Mouse (Mus musculus) heart, adult 2 months (tissue): ENCODE measurements around the gene Mtor. TPM values are rescaled to one million over a fixed set of nuclear protein-coding genes. Genes with fewer than 3 reads are reported as not detected.

Experiments
- DNase-seq, 2 experiments: peaks; one replicate each; pipeline ENCODE4 v3.0.0; 2021
- H3K27ac ChIP-seq: fragments of 200-600 bp; 2 replicates; pipeline ENCODE4 v1.8.1; 2022
- H3K27me3 ChIP-seq: fragments of 200-500 bp; 2 replicates; pipeline ENCODE4 v1.6.1; 2012; ENCODE audit warnings: mild to moderate bottlenecking, low read length, inconsistent platforms, mixed read lengths; ENCODE audit not compliant: control insufficient read depth, insufficient read depth
- H3K36me3 ChIP-seq: fragments of 200-500 bp; 2 replicates; pipeline ENCODE4 v1.6.1; 2012; ENCODE audit warnings: low read length, inconsistent platforms; ENCODE audit not compliant: control insufficient read depth, insufficient read depth
- H3K4me1 ChIP-seq: fragments of 200-500 bp; 2 replicates; pipeline ENCODE4 v1.6.1; 2011; ENCODE audit warnings: low read length; ENCODE audit not compliant: control insufficient read depth, insufficient read depth
- H3K4me3 ChIP-seq: fragments of 200-600 bp; 2 replicates; pipeline ENCODE4 v1.8.1; 2022
- H3K79me2 ChIP-seq: fragments of 200-500 bp; replicated peaks from 2 replicates; pipeline ENCODE4 v1.6.1; 2012; ENCODE audit warnings: mild to moderate bottlenecking, inconsistent platforms, low read length, moderate library complexity, mixed read lengths; ENCODE audit not compliant: control insufficient read depth, insufficient read depth
- H3K9ac ChIP-seq: fragments of 200-500 bp; 2 replicates; pipeline ENCODE4 v1.6.1; 2012; ENCODE audit warnings: low read depth, mild to moderate bottlenecking, control low read depth, inconsistent platforms, low read length, mixed read lengths
- CTCF ChIP-seq: fragments of 200-600 bp; IDR thresholded peaks from 2 replicates; pipeline ENCODE4 v1.8.1; 2022; ENCODE audit warnings: antibody characterized with exemption, mild to moderate bottlenecking, moderate library complexity
- EP300 ChIP-seq: fragments of 200-500 bp; IDR thresholded peaks from 2 replicates; pipeline ENCODE4 v1.6.1; 2011; ENCODE audit warnings: low read depth, low read length, control low read depth; ENCODE audit not compliant: insufficient read depth
- POLR2A ChIP-seq: fragments of 200-500 bp; IDR thresholded peaks from 2 replicates; pipeline ENCODE4 v1.6.1; 2011; ENCODE audit warnings: mild to moderate bottlenecking, low read depth, low read length, control low read depth; ENCODE audit not compliant: insufficient read depth
- WGBS: fragments of 180-500 bp; shearing (Covaris S2); methylation state at CpG from one replicate; pipeline ENCODE4 v1.1.7; 2018; 5-methylcytosine and 5-hydroxymethylcytosine counted together
- intact Hi-C: fragments of 180-260 bp; cut with DNase I; formaldehyde crosslinking; loops from one replicate; pipeline ENCODE4 v1.15.1; 2025
- polyA plus RNA-seq: library from polyadenylated mRNA; depleted of rRNA; stranded (reverse); fragments of >200 nt; gene quantifications from 2 replicates; pipeline ENCODE4 v1.2.3, GENCODE M21; 2012
- total RNA-seq, 2 experiments: library from RNA; stranded (reverse); gene quantifications; 2 replicates each; pipeline ENCODE4 v1.2.3; 2021

Mtor gene
- total and polyA plus RNA-seq, 3 experiments = 18.6 to 49.7 (median 40.9) TPM

- Histone ChIP-seq H3K4me1 (no peaks in the 10 kb centered on the region), H3K27me3 (no peaks in the 10 kb centered on the region), H3K4me3 (no peak overlapping the region), H3K9ac (no peak overlapping the region), H3K27ac (no peak overlapping the region), H3K36me3 (no peaks in the 10 kb centered on the region), H3K79me2 (no peaks in the 10 kb centered on the region)
- 87% methylated on average over 5 of the region's 5 CpGs for WGBS
- no peak for TF ChIP-seq POLR2A
- no peak for TF ChIP-seq CTCF
- no peak for TF ChIP-seq EP300
- no peak for DNase-seq
- intact Hi-C loops = no loop called here
These were observed 133.0 kb downstream of the Mtor start for GRCm38 (mm10) chr4:148581422-148581821.

GRCm38 (mm10) chr4:148583257-148583656, 134.8 kb downstream of the Mtor start:
- no peak for DNase-seq
- H3K79me2 ChIP-seq = no peaks in the 10 kb centered on the region
- no peak overlapping the region for H3K9ac ChIP-seq
- H3K27ac ChIP-seq = no peak overlapping the region
- H3K4me3 ChIP-seq = no peak overlapping the region
- H3K4me1 ChIP-seq = no peaks in the 10 kb centered on the region
- 25% methylated on average over 4 of the region's 4 CpGs for WGBS
- intact Hi-C loops = no loop called here
- no peak for TF ChIP-seq CTCF
- no peak for TF ChIP-seq EP300
- TF ChIP-seq POLR2A = no peak
- no peaks in the 10 kb centered on the region for H3K27me3 ChIP-seq
- H3K36me3 ChIP-seq = no peaks in the 10 kb centered on the region

- 49% methylated on average over 9 of the region's 9 CpGs for WGBS
- no peak overlapping the region for H3K27ac ChIP-seq
These were observed 138.2 kb downstream of the Mtor start for GRCm38 (mm10) chr4:148586648-148587047.

GRCm38 (mm10) chr4:148588793-148589192, 140.4 kb downstream of the Mtor start:
- Histone ChIP-seq H3K9ac (no peak overlapping the region), H3K4me3 (no peak overlapping the region), H3K27me3 (no peaks in the 10 kb centered on the region), H3K4me1 (peaks cover 3% of the 10 kb centered on the region), H3K36me3 (no peaks in the 10 kb centered on the region), H3K79me2 (peaks cover 4% of the 10 kb centered on the region; the same call in 1 of the 2 replicates), H3K27ac (no peak overlapping the region)
- TF ChIP-seq POLR2A (no peak), CTCF (no peak), EP300 (no peak)
- DNase-seq = peak in 1 of 2 experiments; percentile 24
- 52% methylated on average over 9 of the region's 9 CpGs for WGBS
- intact Hi-C loops = loop anchor here (5.0 kb wide), 1 partner anchor 136 kb away; no protein-coding TSS in a partner anchor

More at GRCm38 (mm10) chr4:148586648-148587047, 138.2 kb downstream of the Mtor start:
- Histone ChIP-seq H3K79me2 (peaks cover under 1% of the 10 kb centered on the region; the same call in 1 of the 2 replicates), H3K36me3 (no peaks in the 10 kb centered on the region), H3K27me3 (no peaks in the 10 kb centered on the region), H3K4me1 (peaks cover 3% of the 10 kb centered on the region), H3K4me3 (no peak overlapping the region), H3K9ac (no peak overlapping the region)
- intact Hi-C loops = loop anchor here (5.0 kb wide), 1 partner anchor 134 kb away; no protein-coding TSS in a partner anchor
- no peak for TF ChIP-seq CTCF
- no peak for TF ChIP-seq POLR2A
- no peak for TF ChIP-seq EP300
- DNase-seq = no peak

- TF ChIP-seq POLR2A = no peak
- no peak for TF ChIP-seq EP300
- no peak for TF ChIP-seq CTCF
- intact Hi-C loops = loop anchor here (5.0 kb wide), 1 partner anchor 137 kb away; no protein-coding TSS in a partner anchor
- WGBS = 70% methylated on average over 8 of the region's 8 CpGs
- no peak overlapping the region for H3K4me3 ChIP-seq
- H3K9ac ChIP-seq = no peak overlapping the region
- no peaks in the 10 kb centered on the region for H3K27me3 ChIP-seq
- no peaks in the 10 kb centered on the region for H3K36me3 ChIP-seq
- H3K27ac ChIP-seq = no peak overlapping the region
- peaks cover 3% of the 10 kb centered on the region for H3K4me1 ChIP-seq
- H3K79me2 ChIP-seq = peaks cover 4% of the 10 kb centered on the region; the same call in 1 of the 2 replicates
- DNase-seq = no peak
These were observed 141.2 kb downstream of the Mtor start for GRCm38 (mm10) chr4:148589565-148589964.

- H3K36me3 ChIP-seq = no peaks in the 10 kb centered on the region
- H3K79me2 ChIP-seq = peaks cover 4% of the 10 kb centered on the region; the same call in 1 of the 2 replicates
- intact Hi-C loops = loop anchor here (2.0 kb wide), 1 partner anchor 32 kb away; the partner anchor contains the start of gene Exosc10
- peak overlapping the region; percentile 74 for H3K9ac ChIP-seq
- TF ChIP-seq CTCF (0 out of 2 replicates have a peak, but pooled peaks have one; percentile 3), POLR2A (no peak)
- H3K27ac ChIP-seq = peak overlapping the region; percentile 75
- H3K27me3 ChIP-seq = no peaks in the 10 kb centered on the region
- peak overlapping the region; percentile 92 for H3K4me3 ChIP-seq
- DNase-seq = peak; percentile 17 to 39
- 4% methylated on average over 18 of the region's 18 CpGs for WGBS
- H3K4me1 ChIP-seq = peaks cover 3% of the 10 kb centered on the region
These were observed 142.2 kb downstream of the Mtor start for GRCm38 (mm10) chr4:148590421-148591170.
